In genomic region chr7:64392122-64392818, GRCm38 (mm10) we compare ENCODE assay signal across 8 mouse cellular contexts. TPM values are rescaled to one million over a fixed set of nuclear protein-coding genes. Genes with fewer than 3 reads are reported as not detected.
A peak's percentile ranks its signal among the peaks of the same experiment; 100 is the strongest.
DNase-seq lines count a peak whose midpoint lies in the region; ATAC-seq lines count a peak whose summit lies in the region.

Gene Mphosph10 (minus strand): TSS chr7:64392268.
Gene Mcee (plus strand): TSS chr7:64392607.

- ATAC-seq in hindbrain, embryonic 14.5 days (ENCODE audit: low FRiP score): peak; percentile 99

- H3K4me2 ChIP-seq in hindbrain, embryonic 14.5 days (replicated peaks): peak within 1 kb of the TSS; percentile 96

- H3K36me3 ChIP-seq in hindbrain, embryonic 14.5 days (replicated peaks; ENCODE audit: control insufficient read depth, insufficient read depth): peaks cover 25% of the 10 kb centered on the region

- H3K27ac ChIP-seq in hindbrain, embryonic 14.5 days: peak within 1 kb of the TSS; percentile 48

- H3K4me1 ChIP-seq in hindbrain, embryonic 14.5 days (replicated peaks; ENCODE audit: control insufficient read depth, insufficient read depth, low read length): peaks cover 13% of the 10 kb centered on the region

- peak within 1 kb of the TSS; percentile 76 for H3K9ac ChIP-seq in hindbrain, embryonic 14.5 days

- whole genome bisulfite sequencing in hindbrain, embryonic 14.5 days: under 1% methylated on average over 54 of the region's 54 CpGs

- DNase-seq in R1 (ENCODE audit: low read depth, low spot score): peak; percentile 98
- DNase-seq in cerebellum, postnatal 25 days: peak; percentile 94 to 97
- DNase-seq in frontal cortex, postnatal 25 days (ENCODE audit: low spot score in 2 of 2): peak; percentile 82 to 92
- peak; percentile 89 for DNase-seq in hindbrain, embryonic 14.5 days (ENCODE audit: low spot score)
- peak; percentile 94 for DNase-seq in layer of hippocampus, postnatal 36 days
- DNase-seq in lung, postnatal 36 days: peak; percentile 98
- peak; percentile 98 for DNase-seq in retina, postnatal 1 day
- DNase-seq in urinary bladder, adult 18-20 months (ENCODE audit: low spot score in 2 of 2): peak; percentile 98 to 100

- peak within 1 kb of the TSS; percentile 72 for H3K4me3 ChIP-seq in hindbrain, embryonic 14.5 days (replicated peaks; ENCODE audit: low read length)

- H3K9me3 ChIP-seq in hindbrain, embryonic 14.5 days (ENCODE audit: control insufficient read depth, low read length): no peaks in the 10 kb centered on the region

- H3K27me3 ChIP-seq in hindbrain, embryonic 14.5 days (ENCODE audit: control insufficient read depth, insufficient read depth, low read length): no peaks in the 10 kb centered on the region

RNA-seq across cellular contexts. Expression of gene Mphosph10, which starts in this region (rescaled TPM):
- 20.2 and 22.5 TPM in 2 replicates for polyA plus RNA-seq in hindbrain, embryonic 14.5 days (2014; fragmentation: Nextera tagmentation; extraction: Ambion mirVana)
- total RNA-seq in layer of hippocampus, postnatal 36 days (2021): 10 to 100 TPM; 23.9 TPM

RNA-seq across cellular contexts. Expression of gene Mcee, which starts in this region (rescaled TPM):
- polyA plus RNA-seq in hindbrain, embryonic 14.5 days (2014; fragmentation: Nextera tagmentation; extraction: Ambion mirVana): 47.3 and 58.9 TPM in 2 replicates
- 10 to 100 TPM; 45.1 to 51.9 TPM for total RNA-seq in layer of hippocampus, postnatal 36 days (2021)

Comparison
In these comparisons a context has a peak if more than half of its experiments do, and no peak if none do; other contexts are left out.
1. Peak in every context shown above with its lines: DNase-seq, ATAC-seq, H3K4me3 ChIP-seq and H3K27ac ChIP-seq.